Mouse (Mus musculus): Measurements from ENCODE around the gene Naip6. TPM values are rescaled to one million over a fixed set of nuclear protein-coding genes. Genes with fewer than 3 reads are reported as not detected.
"Not testable (repeated sequence)": the region's sequence is repeated elsewhere in the genome, so short reads cannot be mapped to it uniquely, and the experiment has no call there.

The Naip6 gene
- 2.6 and 5.3 TPM in 2 replicates for total RNA-seq (2017)

DNA sequence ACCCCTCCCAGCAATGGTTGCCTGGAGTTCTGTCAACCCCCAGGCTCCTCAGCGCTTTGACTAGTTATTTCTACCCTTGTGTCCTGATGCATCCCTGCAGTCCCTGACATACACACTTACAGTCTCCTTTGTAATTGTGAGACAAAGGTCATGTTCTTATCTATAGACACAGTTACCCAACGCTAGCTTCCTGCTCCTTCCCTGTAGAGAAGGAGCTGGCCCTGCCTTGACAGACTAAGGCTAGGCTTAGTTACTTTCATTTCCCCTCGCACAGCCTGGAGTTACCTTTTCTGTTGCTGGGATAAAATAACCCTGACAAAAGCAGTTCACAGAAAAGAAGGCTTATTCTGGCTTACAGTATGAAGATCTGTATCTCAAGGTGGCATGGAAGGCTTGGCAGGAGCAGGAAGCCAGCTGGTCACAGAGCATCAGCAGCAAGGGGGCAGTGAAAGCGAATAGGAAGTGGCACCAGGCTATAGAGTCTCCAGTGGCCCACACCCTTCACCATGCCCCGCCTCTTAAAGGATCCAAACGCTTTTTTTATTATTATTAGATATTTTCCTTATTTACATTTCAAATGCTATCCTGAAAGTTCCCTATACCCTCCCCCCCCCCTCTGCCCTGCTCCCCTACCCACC is at the start of gene Naip6:
Gene Naip6 (minus strand): TSS at position 419 of the 638 bp plus-strand sequence.
- peak; percentile 76 to 86 for ATAC-seq (replicated peaks in 1 of 2; ENCODE audit: insufficient read depth in 1 of 2, low FRiP score in 2 of 2, low TSS enrichment in 1 of 2, low read depth in 1 of 2, poor library complexity in 2 of 2, severe bottlenecking in 2 of 2)

DNA sequence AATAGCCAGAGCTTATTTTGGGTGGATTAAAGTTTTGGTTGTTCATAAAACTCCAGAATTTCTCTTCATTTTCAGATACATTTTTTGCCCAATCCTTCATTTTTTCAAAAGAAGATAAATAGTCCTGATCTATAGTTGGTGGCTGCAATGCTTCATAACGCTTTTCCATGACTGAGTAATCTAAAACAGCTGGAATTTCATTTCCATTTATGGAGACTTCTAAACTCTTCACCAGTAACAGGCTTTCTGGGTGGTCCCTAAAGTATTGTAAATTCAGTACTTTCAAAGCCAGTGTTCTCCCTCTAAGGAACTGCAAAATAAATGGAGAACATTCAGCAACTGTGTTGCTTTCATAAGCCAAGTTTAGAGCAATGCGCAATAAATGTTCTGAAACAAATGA is 34.8 kb upstream of the Naip6 start:
- not testable (repeated sequence) for ATAC-seq (replicated peaks in 1 of 2; ENCODE audit: insufficient read depth in 1 of 2, low FRiP score in 2 of 2, low TSS enrichment in 1 of 2, low read depth in 1 of 2, poor library complexity in 2 of 2, severe bottlenecking in 2 of 2)

DNA sequence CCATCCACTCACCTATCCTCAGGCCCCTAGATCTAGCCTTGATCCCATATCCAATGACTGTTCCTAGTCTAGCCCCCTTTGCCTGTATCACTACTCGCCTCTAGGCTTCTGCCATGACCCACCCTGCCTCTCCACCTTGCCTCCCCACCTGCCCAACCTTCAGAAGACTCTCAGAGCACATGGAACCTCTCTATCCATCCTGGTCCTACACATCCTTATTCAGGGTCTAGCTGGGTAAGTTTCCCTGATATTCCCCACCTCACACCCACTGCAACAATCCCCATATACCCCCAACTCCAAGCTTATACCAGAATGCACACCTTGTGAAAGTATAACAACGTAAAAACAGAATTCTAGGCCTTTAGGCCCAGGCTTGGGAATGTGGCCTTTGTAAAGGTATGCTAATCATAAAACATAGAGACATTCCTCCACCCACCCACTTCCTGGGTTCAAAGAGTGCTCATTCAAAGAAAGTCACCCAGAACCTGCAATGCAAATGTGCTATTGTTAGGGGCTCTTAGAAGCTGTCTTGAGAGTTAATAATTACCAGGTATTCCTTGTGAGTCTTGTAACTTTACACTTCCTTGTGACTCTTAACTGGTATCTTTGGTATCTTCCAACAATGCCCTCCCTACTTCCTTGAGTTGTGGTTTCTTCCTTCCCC is 32.2 kb upstream of the Naip6 start:
- not testable (repeated sequence) for ATAC-seq (replicated peaks in 1 of 2; ENCODE audit: insufficient read depth in 1 of 2, low FRiP score in 2 of 2, low TSS enrichment in 1 of 2, low read depth in 1 of 2, poor library complexity in 2 of 2, severe bottlenecking in 2 of 2)

DNA sequence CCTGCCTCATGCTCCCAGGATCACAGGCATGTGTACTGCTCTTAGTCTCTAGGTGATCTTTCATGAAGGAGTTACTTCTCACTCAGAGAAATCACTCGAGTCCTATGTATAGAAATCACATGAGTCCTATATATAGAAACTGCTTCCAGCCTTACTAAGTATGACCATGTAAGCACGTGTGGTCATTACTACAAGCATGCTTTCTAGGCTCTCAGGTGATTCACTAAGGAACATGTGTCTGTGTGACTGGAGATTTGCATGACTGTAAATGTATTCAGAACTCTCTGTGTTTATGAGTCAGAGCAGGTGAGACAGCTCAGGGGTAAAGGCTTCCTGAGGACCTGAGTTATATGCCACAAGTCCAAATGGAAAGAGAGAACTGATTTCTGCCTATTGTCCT is 24.3 kb upstream of the Naip6 start:
- no peak for ATAC-seq (replicated peaks in 1 of 2; ENCODE audit: insufficient read depth in 1 of 2, low FRiP score in 2 of 2, low TSS enrichment in 1 of 2, low read depth in 1 of 2, poor library complexity in 2 of 2, severe bottlenecking in 2 of 2)

DNA sequence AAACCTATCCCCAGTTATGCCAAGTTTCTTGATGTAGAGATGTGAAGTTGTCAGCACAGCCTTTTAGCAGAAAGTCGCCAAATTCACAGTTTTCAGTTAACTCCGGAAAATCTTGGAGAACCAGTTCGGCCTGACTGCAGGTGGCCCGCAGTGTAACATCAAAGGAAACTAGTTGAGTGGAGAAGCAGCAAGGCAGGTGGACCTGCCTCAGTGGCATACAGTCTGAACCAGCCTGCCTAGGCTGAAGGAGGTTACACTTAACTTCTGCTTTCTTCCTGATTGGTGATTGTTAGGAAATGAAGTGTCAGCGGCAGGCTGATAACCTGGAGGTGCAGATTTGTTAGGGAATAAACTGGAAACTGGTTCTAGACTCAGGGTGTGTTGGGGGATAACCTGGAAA is 14.3 kb upstream of the Naip6 start:
- ATAC-seq (replicated peaks in 1 of 2; ENCODE audit: insufficient read depth in 1 of 2, low FRiP score in 2 of 2, low TSS enrichment in 1 of 2, low read depth in 1 of 2, poor library complexity in 2 of 2, severe bottlenecking in 2 of 2) = not testable (repeated sequence)

DNA sequence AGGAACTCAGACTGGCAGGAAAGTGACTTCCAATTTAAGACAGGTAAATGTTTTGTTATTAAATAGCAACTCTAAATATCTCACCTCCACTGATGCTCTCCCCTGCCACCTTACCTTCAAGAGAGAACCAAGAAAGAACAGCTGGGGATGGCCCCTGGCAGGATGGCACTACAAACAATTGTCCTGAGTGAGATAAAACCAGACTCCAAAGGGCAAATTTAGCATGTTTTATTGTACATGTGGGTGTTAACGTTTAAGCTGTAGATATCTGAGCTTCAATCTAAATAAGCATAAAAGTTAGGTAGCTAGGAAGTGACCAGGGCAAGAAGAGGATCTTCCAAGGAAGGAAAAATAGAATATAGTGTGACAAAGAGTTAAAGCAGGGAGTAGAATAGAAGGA is 11.4 kb upstream of the Naip6 start:
- not testable (repeated sequence) for ATAC-seq (replicated peaks in 1 of 2; ENCODE audit: insufficient read depth in 1 of 2, low FRiP score in 2 of 2, low TSS enrichment in 1 of 2, low read depth in 1 of 2, poor library complexity in 2 of 2, severe bottlenecking in 2 of 2)

DNA sequence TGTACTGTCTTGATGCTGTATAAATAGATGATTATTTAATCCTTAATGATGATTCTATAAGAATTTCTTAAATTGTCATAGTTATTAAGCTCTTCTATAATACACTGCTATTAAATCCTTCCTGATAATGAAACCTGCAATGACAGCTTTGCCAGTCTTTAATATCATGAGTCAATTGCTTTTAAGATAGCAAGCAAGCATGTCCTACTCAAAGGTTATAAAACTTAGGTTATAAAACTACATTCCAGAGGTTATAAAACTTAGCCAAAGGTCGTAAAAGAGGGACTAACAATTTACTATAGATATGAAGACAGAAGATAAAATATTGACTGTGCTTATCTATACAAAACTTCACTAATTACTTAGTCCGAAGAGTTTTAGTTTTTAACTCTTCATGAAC is 10.6 kb upstream of the Naip6 start:
- ATAC-seq (replicated peaks in 1 of 2; ENCODE audit: insufficient read depth in 1 of 2, low FRiP score in 2 of 2, low TSS enrichment in 1 of 2, low read depth in 1 of 2, poor library complexity in 2 of 2, severe bottlenecking in 2 of 2) = not testable (repeated sequence)

DNA sequence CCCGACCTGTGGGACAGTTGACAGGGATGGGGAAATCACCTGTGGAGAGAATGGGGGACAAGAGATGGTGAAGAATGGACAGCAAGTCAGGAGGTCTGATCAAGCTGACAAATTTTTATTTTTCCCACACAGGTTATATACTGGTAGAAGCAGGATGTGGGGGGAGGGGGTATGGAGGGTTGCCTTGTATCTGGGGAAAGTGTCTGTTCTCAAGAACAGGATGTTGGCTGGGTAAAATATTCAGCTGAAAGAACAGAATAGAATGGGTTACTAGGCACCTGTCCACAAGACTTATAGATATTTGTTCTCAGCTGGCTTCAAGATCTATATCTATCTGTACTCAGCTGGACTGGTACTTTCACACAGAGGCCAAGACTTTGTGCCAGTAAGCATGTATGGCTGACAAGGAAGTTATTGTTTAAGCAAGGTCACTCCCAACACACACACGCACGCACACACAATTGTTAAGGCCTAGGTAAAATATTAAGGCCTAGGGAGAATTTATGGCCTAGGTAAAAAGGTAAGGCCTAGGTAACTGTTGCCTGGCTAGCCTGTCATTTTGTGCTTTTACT is 4.9 kb upstream of the Naip6 start:
- not testable (repeated sequence) for ATAC-seq (replicated peaks in 1 of 2; ENCODE audit: insufficient read depth in 1 of 2, low FRiP score in 2 of 2, low TSS enrichment in 1 of 2, low read depth in 1 of 2, poor library complexity in 2 of 2, severe bottlenecking in 2 of 2)

DNA sequence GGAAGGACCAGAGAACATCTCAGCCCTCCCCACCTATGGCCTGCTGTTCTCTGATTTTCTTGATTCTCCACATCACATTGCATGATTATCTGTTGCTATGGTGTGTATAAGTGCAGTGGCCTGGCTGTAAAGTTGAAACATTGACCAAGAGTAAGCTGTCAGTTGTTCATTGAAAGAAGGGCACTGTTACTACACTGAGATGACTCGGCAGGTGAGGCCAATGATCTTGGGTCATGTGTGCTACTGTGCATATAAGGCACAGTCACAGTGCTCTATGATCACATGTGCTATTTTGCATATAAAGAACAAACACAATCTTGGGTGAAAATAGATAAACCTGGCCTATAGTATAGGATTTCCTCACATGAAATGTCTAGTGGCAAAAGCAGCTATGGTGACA is 32.9 kb downstream of the Naip6 start:
- ATAC-seq (replicated peaks in 1 of 2; ENCODE audit: insufficient read depth in 1 of 2, low FRiP score in 2 of 2, low TSS enrichment in 1 of 2, low read depth in 1 of 2, poor library complexity in 2 of 2, severe bottlenecking in 2 of 2) = no peak

DNA sequence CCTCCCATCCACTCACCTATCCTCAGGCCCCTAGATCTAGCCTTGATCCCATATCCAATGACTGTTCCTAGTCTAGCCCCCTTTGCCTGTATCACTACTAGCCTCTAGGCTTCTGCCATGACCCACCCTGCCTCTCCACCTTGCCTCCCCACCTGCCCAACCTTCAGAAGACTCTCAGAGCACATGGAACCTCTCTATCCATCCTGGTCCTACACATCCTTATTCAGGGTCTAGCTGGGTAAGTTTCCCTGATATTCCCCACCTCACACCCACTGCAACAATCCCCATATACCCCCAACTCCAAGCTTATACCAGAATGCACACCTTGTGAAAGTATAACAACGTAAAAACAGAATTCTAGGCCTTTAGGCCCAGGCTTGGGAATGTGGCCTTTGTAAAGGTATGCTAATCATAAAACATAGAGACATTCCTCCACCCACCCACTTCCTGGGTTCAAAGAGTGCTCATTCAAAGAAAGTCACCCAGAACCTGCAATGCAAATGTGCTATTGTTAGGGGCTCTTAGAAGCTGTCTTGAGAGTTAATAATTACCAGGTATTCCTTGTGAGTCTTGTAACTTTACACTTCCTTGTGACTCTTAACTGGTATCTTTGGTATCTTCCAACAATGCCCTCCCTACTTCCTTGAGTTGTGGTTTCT is 45.9 kb downstream of the Naip6 start:
- not testable (repeated sequence) for ATAC-seq (replicated peaks in 1 of 2; ENCODE audit: insufficient read depth in 1 of 2, low FRiP score in 2 of 2, low TSS enrichment in 1 of 2, low read depth in 1 of 2, poor library complexity in 2 of 2, severe bottlenecking in 2 of 2)

DNA sequence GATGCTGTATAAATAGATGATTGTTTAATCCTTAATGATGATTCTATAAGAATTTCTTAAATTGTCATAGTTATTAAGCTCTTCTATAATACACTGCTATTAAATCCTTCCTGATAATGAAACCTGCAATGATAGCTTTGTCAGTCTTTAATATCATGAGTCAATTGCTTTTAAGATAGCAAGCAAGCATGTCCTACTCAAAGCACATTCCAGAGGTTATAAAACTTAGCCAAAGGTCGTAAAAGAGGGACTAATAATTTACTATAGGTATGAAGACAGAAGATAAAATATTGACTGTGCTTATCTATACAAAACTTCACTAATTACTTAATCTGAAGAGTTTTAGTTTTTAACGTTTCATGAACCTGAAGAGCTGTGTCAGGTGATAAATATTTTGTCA is 60.5 kb downstream of the Naip6 start:
- ATAC-seq (replicated peaks in 1 of 2; ENCODE audit: insufficient read depth in 1 of 2, low FRiP score in 2 of 2, low TSS enrichment in 1 of 2, low read depth in 1 of 2, poor library complexity in 2 of 2, severe bottlenecking in 2 of 2) = not testable (repeated sequence)

DNA sequence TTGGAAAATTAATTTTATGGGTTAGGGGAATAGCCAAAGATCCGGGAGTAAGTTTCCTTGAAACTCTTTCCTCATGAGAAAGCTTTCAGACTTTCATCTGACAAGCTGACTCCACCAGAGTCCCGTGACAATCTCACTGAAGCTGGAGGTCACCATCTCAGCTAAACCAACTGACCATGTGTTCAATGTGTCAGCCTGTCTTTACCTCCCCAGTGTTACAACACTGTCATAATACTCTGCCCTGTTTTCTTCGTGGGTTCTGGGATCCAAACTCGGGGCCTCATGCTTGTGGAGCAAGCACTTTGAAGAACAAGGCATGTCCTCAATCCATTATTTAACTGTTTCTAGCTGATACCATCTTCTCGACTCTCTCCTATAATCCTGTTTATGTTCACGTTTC is 61.5 kb downstream of the Naip6 start:
- not testable (repeated sequence) for ATAC-seq (replicated peaks in 1 of 2; ENCODE audit: insufficient read depth in 1 of 2, low FRiP score in 2 of 2, low TSS enrichment in 1 of 2, low read depth in 1 of 2, poor library complexity in 2 of 2, severe bottlenecking in 2 of 2)

DNA sequence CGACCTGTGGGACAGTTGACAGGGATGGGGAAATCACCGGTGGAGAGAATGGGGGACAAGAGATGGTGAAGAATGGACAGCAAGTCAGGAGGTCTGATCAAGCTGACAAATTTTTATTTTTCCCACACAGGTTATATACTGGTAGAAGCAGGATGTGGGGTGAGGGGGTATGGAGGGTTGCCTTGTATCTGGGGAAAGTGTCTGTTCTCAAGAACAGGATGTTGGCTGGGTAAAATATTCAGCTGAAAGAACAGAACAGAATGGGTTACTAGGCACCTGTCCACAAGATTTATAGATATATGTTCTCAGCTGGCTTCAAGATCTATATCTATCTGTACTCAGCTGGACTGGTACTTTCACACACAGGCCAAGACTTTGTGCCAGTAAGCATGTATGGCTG is 65.6 kb downstream of the Naip6 start:
- not testable (repeated sequence) for ATAC-seq (replicated peaks in 1 of 2; ENCODE audit: insufficient read depth in 1 of 2, low FRiP score in 2 of 2, low TSS enrichment in 1 of 2, low read depth in 1 of 2, poor library complexity in 2 of 2, severe bottlenecking in 2 of 2)

DNA sequence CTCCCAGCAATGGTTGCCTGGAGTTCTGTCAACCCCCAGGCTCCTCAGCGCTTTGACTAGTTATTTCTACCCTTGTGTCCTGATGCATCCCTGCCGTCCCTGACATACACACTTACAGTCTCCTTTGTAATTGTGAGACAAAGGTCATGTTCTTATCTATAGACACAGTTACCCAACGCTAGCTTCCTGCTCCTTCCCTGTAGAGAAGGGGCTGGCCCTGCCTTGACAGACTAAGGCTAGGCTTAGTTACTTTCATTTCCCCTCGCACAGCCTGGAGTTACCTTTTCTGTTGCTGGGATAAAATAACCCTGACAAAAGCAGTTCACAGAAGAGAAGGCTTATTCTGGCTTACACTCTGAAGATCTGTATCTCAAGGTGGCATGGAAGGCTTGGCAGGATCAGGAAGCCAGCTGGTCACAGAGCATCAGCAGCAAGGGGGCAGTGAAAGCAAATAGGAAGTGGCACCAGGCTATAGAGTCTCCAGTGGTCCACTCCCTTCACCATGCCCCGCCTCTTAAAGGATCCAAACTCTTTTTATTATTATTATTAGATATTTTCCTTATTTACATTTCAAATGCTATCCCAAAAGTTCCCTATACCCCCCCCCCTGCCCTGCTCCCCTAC is 70.5 kb downstream of the Naip6 start:
- ATAC-seq (replicated peaks in 1 of 2; ENCODE audit: insufficient read depth in 1 of 2, low FRiP score in 2 of 2, low TSS enrichment in 1 of 2, low read depth in 1 of 2, poor library complexity in 2 of 2, severe bottlenecking in 2 of 2) = peak; percentile 93 to 94

DNA sequence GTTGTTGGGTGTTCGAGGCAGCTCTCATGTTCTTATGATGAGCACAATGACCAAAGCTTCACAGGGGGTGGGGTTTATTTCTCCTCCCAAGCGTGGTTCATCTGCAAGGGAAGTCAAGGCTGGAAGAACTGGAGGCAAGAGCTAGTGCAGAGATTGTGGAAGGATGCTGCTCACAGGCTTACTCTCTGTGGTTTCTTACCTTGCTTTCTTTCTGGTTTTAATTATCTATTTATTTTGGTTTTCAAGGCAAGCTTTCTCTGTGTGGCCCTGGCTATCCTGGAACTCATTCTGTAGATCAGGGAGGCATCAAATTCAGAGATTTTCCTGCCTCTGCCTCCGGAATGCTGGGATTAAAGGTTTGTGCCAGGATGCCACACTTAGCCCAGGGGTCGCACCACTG is 71.3 kb downstream of the Naip6 start, which contains the start of gene Naip5:
Gene Naip5 (minus strand): TSS at position 101 of the 400 bp plus-strand sequence.
- ATAC-seq (replicated peaks in 1 of 2; ENCODE audit: insufficient read depth in 1 of 2, low FRiP score in 2 of 2, low TSS enrichment in 1 of 2, low read depth in 1 of 2, poor library complexity in 2 of 2, severe bottlenecking in 2 of 2) = not testable (repeated sequence)

DNA sequence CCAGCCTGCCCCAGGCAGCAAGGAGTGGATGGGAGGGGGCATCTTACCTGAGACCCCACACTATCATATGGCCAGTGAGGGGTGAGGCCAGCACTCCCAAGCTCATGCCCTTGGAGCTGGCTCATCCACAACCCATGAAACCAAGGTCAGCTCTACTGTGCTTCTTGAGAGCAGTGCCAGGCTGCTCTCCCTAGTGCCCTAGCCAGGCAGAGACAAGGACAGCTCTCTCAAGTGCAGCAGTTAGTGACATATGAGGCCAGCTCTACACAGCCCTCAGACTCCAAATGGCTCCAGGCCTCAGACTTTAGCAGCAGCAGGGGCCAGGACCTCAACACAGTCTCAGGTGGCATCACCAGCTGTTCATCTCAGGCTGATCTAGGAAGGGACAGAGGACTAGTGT is 73.8 kb downstream of the Naip6 start:
- no peak for ATAC-seq (replicated peaks in 1 of 2; ENCODE audit: insufficient read depth in 1 of 2, low FRiP score in 2 of 2, low TSS enrichment in 1 of 2, low read depth in 1 of 2, poor library complexity in 2 of 2, severe bottlenecking in 2 of 2)

Measured in hematopoietic stem cell, adult 5-6 weeks (primary cell).